Mouse (Mus musculus) erythroblast, adult 5-6 weeks (primary cell): ENCODE data around the gene Skp1a. TPM values are rescaled to one million over a fixed set of nuclear protein-coding genes. Genes with fewer than 3 reads are reported as not detected.

Source experiments
- total RNA-seq, 2 experiments: library from RNA; stranded (forward) in 1 of 2; stranded (reverse) in 1 of 2; fragments of 150-400 nt in 1 of 2; fragments of 200-764, 138-1000 nt in 1 of 2; gene quantifications; 2 replicates each; pipeline versions ENCODE4 v1.2.3 to v1.2.4; 2015 to 2017; ENCODE audit warnings: low replicate concordance in 2 of 2

Skp1a gene
- total RNA-seq, 2 experiments from 2014 or later, result 81.2 to 95.3 TPM

Other genes with a start within 250 kb of the Skp1a start
- gene Ube2b, start 231.2 kb upstream of the Skp1a start, total RNA-seq (2015; ENCODE audit: low replicate concordance), result 430 and 441 TPM in 2 replicates
- gene Ube2b, start 231.2 kb upstream of the Skp1a start, total RNA-seq (2017; ENCODE audit: low replicate concordance), result 422 and 539 TPM in 2 replicates
- gene Cdkl3, start 227.8 kb upstream of the Skp1a start, total RNA-seq (2015; ENCODE audit: low replicate concordance), result 1.7 TPM in 1 of 2 replicates, not detected in the other
- gene Cdkl3, start 227.8 kb upstream of the Skp1a start, total RNA-seq (2017; ENCODE audit: low replicate concordance), result 0.98 TPM in 1 of 2 replicates, not detected in the other
- gene Ppp2ca, start 133.3 kb upstream of the Skp1a start, total RNA-seq (2015; ENCODE audit: low replicate concordance), result 30.4 and 41.4 TPM in 2 replicates
- gene Ppp2ca, start 133.3 kb upstream of the Skp1a start, total RNA-seq (2017; ENCODE audit: low replicate concordance), result 47.7 and 48.0 TPM in 2 replicates
- not detected in 2 replicates for gene Olfr1373, start 86.5 kb upstream of the Skp1a start, total RNA-seq (2015; ENCODE audit: low replicate concordance)
- not detected in 2 replicates for gene Olfr1373, start 86.5 kb upstream of the Skp1a start, total RNA-seq (2017; ENCODE audit: low replicate concordance)
- not detected in 2 replicates for gene Olfr1371, start 18.0 kb upstream of the Skp1a start, total RNA-seq (2015; ENCODE audit: low replicate concordance)
- not detected in 2 replicates for gene Olfr1371, start 18.0 kb upstream of the Skp1a start, total RNA-seq (2017; ENCODE audit: low replicate concordance)
- gene Tcf7, start 51.0 kb downstream of the Skp1a start, total RNA-seq (2015; ENCODE audit: low replicate concordance), result 1.7 and 1.9 TPM in 2 replicates
- gene Tcf7, start 51.0 kb downstream of the Skp1a start, total RNA-seq (2017; ENCODE audit: low replicate concordance), result 0.28 and 0.68 TPM in 2 replicates
- 32.9 and 36.4 TPM in 2 replicates for gene Vdac1, start 128.9 kb downstream of the Skp1a start, total RNA-seq (2015; ENCODE audit: low replicate concordance)
- gene Vdac1, start 128.9 kb downstream of the Skp1a start, total RNA-seq (2017; ENCODE audit: low replicate concordance), result 34.0 and 51.9 TPM in 2 replicates
- 30.6 and 35.1 TPM in 2 replicates for gene 9530068E07Rik, start 164.4 kb downstream of the Skp1a start, total RNA-seq (2015; ENCODE audit: low replicate concordance)
- 22.2 and 24.3 TPM in 2 replicates for gene 9530068E07Rik, start 164.4 kb downstream of the Skp1a start, total RNA-seq (2017; ENCODE audit: low replicate concordance)